Mouse (Mus musculus): ENCODE measurements around the gene Ppp6r2.

- TF ChIP-seq MYOG (IDR thresholded peaks at IDR 0.05; ENCODE audit: control insufficient read depth, extremely low read depth, insufficient read length) (no peak), CTCF (IDR thresholded peaks at IDR 0.05; ENCODE audit: control insufficient read depth, insufficient read depth, insufficient read length) (no peak), CEBPB (IDR thresholded peaks at IDR 0.05; ENCODE audit: low read depth) (no peak)
Observed at GRCm38 (mm10) chr15:89168922-89169321, 42.4 kb upstream of the Ppp6r2 start.

Data from C2C12 (cell line).